Comparison of ENCODE assay signal across 15 mouse cellular contexts in genomic region chr1:151342311-151342710, GRCm38 (mm10). TPM values are rescaled to one million over a fixed set of nuclear protein-coding genes. Genes with fewer than 3 reads are reported as not detected.
A peak's percentile ranks its signal among the peaks of the same experiment; 100 is the strongest.
DNase-seq lines count a peak whose midpoint lies in the region; ATAC-seq and TF ChIP-seq lines count a peak whose summit lies in the region.
"Had no signal": no experiment of that assay in that cellular context is flagged by ENCODE, and none has a peak within 500 bp of the region (broad histone marks: within the 10 kb centered on the region; RNA-seq: fewer than 3 reads in every experiment).

No protein-coding gene starts in this region.

- WGBS in heart, embryonic 11.5 days (ENCODE audit: insufficient replicate concordance), result 51% methylated on average over 3 of the region's 3 CpGs
- WGBS in kidney, postnatal 0 days, result 40% methylated on average over 3 of the region's 3 CpGs
- WGBS in liver, embryonic 15.5 days (ENCODE audit: insufficient replicate concordance), result 40% methylated on average over 3 of the region's 3 CpGs

- H3K4me3 ChIP-seq in heart, embryonic 11.5 days (ENCODE audit: low read depth, low read length), result no peak overlapping the region
- no peak overlapping the region for H3K4me3 ChIP-seq in kidney, postnatal 0 days (replicated peaks; ENCODE audit: low read depth, low read length)
- H3K4me3 ChIP-seq in G1E (ENCODE audit: low read depth, low read length), result peak overlapping the region; percentile 86
- no peak overlapping the region for H3K4me3 ChIP-seq in liver, embryonic 15.5 days (replicated peaks)
- H3K4me3 ChIP-seq: limb, embryonic 12.5 days had no signal

- peak overlapping the region; percentile 83 for H3K4me2 ChIP-seq in heart, embryonic 11.5 days
- H3K4me2 ChIP-seq in kidney, postnatal 0 days (ENCODE audit: low read length), result peak overlapping the region; percentile 68; the same call in 1 of the 2 replicates
- H3K4me2 ChIP-seq in liver, embryonic 15.5 days, result peak overlapping the region; percentile 99; the same call in 1 of the 2 replicates

- no peak overlapping the region for H3K9ac ChIP-seq in heart, embryonic 11.5 days (ENCODE audit: low read depth, low read length)
- no peak overlapping the region for H3K9ac ChIP-seq in kidney, postnatal 0 days (ENCODE audit: low read depth, low read length)
- H3K9ac ChIP-seq in liver, embryonic 15.5 days, result no peak overlapping the region
- H3K9ac ChIP-seq: limb, embryonic 12.5 days had no signal

- no peak for TF ChIP-seq CTCF in kidney, postnatal 0 days (IDR thresholded peaks at IDR 0.05; ENCODE audit: low read depth)
- no peak for TF ChIP-seq CTCF in G1E (IDR thresholded peaks at IDR 0.05; ENCODE audit: low read depth, low read length)

- DNase-seq in heart, adult 9 months (ENCODE audit: low spot score in 2 of 2), result no peak
- DNase-seq in kidney, postnatal 0 days (ENCODE audit: low spot score), result no peak
- DNase-seq in kidney, postnatal 36 days, result no peak
- no peak for DNase-seq in G1E (ENCODE audit: low spot score)
- DNase-seq in B cell, adult 2 months, result no peak
- no peak for DNase-seq in gastrocnemius, postnatal 36 days
- DNase-seq: layer of hippocampus, postnatal 36 days; lung, postnatal 14 days; right cerebral cortex, postnatal 14 days had no signal

- ATAC-seq in heart, embryonic 11.5 days (replicated peaks; ENCODE audit: insufficient number of reproducible peaks, low FRiP score, low TSS enrichment), result no peak
- no peak for ATAC-seq in kidney, postnatal 0 days (replicated peaks; ENCODE audit: low FRiP score, low read depth)
- no peak for ATAC-seq in G1E (ENCODE audit: extremely low read depth, insufficient number of reproducible peaks, low FRiP score, poor library complexity, severe bottlenecking)
- no peak for ATAC-seq in liver, embryonic 15.5 days (ENCODE audit: insufficient read depth)
- ATAC-seq: activated CD4-positive, CD25-positive, alpha-beta regulatory T cell, adult 4 months; inflammation-experienced regulatory T-cells, adult 6 months; midbrain, embryonic 13.5 days had no signal

- no peaks in the 10 kb centered on the region for H3K27me3 ChIP-seq in heart, embryonic 11.5 days (ENCODE audit: control insufficient read depth, insufficient read depth, low read length)
- no peaks in the 10 kb centered on the region for H3K27me3 ChIP-seq in kidney, postnatal 0 days (ENCODE audit: insufficient read depth, low read length)
- H3K27me3 ChIP-seq in G1E (ENCODE audit: insufficient read depth, low read length), result no peaks in the 10 kb centered on the region
- H3K27me3 ChIP-seq in liver, embryonic 15.5 days, result no peaks in the 10 kb centered on the region
- H3K27me3 ChIP-seq: limb, embryonic 12.5 days; midbrain, embryonic 13.5 days had no signal

- H3K36me3 ChIP-seq in heart, embryonic 11.5 days (ENCODE audit: control insufficient read depth, insufficient read depth, low read length), result no peaks in the 10 kb centered on the region
- no peaks in the 10 kb centered on the region for H3K36me3 ChIP-seq in kidney, postnatal 0 days (ENCODE audit: insufficient read depth, low read length)
- peaks cover 12% of the 10 kb centered on the region for H3K36me3 ChIP-seq in G1E (replicated peaks)
- no peaks in the 10 kb centered on the region for H3K36me3 ChIP-seq in liver, embryonic 15.5 days (replicated peaks)
- H3K36me3 ChIP-seq: limb, embryonic 12.5 days; midbrain, embryonic 13.5 days had no signal

- intact Hi-C loops in gastrocnemius, postnatal 36 days (cut with DNase I), result no loop called here

- H3K4me1 ChIP-seq in heart, embryonic 11.5 days (ENCODE audit: control insufficient read depth, insufficient read depth, low read length), result peaks cover 47% of the 10 kb centered on the region
- H3K4me1 ChIP-seq in kidney, postnatal 0 days (replicated peaks; ENCODE audit: insufficient read depth, low read length), result 0 out of 2 replicates have a peak, but pooled peaks cover 8% of the 10 kb centered on the region
- H3K4me1 ChIP-seq in G1E (ENCODE audit: insufficient read depth, low read depth, low read length), result peaks cover 54% of the 10 kb centered on the region
- H3K4me1 ChIP-seq in liver, embryonic 15.5 days (replicated peaks), result peaks cover 61% of the 10 kb centered on the region

- peak overlapping the region; percentile 95; the same call in 1 of the 2 replicates for H3K27ac ChIP-seq in heart, embryonic 11.5 days (ENCODE audit: low read depth, low read length)
- peak overlapping the region; percentile 97 for H3K27ac ChIP-seq in kidney, postnatal 0 days
- H3K27ac ChIP-seq in liver, embryonic 15.5 days (replicated peaks), result no peak overlapping the region
- H3K27ac ChIP-seq: limb, embryonic 12.5 days had no signal

- H3K9me3 ChIP-seq in heart, embryonic 11.5 days (replicated peaks; ENCODE audit: control insufficient read depth, low read length), result no peaks in the 10 kb centered on the region
- H3K9me3 ChIP-seq in kidney, postnatal 0 days (replicated peaks; ENCODE audit: low read length), result no peaks in the 10 kb centered on the region
- no peaks in the 10 kb centered on the region for H3K9me3 ChIP-seq in G1E (replicated peaks)
- no peaks in the 10 kb centered on the region for H3K9me3 ChIP-seq in liver, embryonic 15.5 days (replicated peaks)
- H3K9me3 ChIP-seq: limb, embryonic 12.5 days; midbrain, embryonic 13.5 days had no signal

RNA-seq across cellular contexts. Expression of gene Ivns1abp, which starts 2.0 kb away (rescaled TPM):
- polyA plus RNA-seq in heart, embryonic 11.5 days (2014; fragmentation: Nextera tagmentation; extraction: Ambion mirVana), result 228 and 296 TPM in 2 replicates
- polyA plus RNA-seq in kidney, postnatal 0 days (2015; fragmentation: Nextera tagmentation; extraction: Ambion mirVana), result 432 and 474 TPM in 2 replicates
- total RNA-seq in G1E (2014; fragmentation: Nextera tagmentation), result 899 and 907 TPM in 2 replicates
- total RNA-seq in G1E (2017), result 1,364 and 1,435 TPM in 2 replicates
- 182 and 230 TPM in 2 replicates for polyA plus RNA-seq in G1E (2012)
- 68.9 and 71.9 TPM in 2 replicates for polyA plus RNA-seq in liver, embryonic 15.5 days (2015; fragmentation: Nextera tagmentation; extraction: Ambion mirVana)
- 100 to 1,000 TPM in 1 of 2 experiments, 10 to 100 TPM in 1; 97.4 to 111 TPM for total RNA-seq in gastrocnemius, postnatal 36 days (2021)
